Mouse (Mus musculus) hindbrain, embryonic 14.5 days (tissue): ENCODE results near the gene Ppef2. TPM values are rescaled to one million over a fixed set of nuclear protein-coding genes. Genes with fewer than 3 reads are reported as not detected.

Experiments used
- polyA plus RNA-seq: library from polyadenylated mRNA; unstranded; fragments of >200 nt; fragmentation: Nextera tagmentation; extraction: Ambion mirVana; gene quantifications from 2 replicates; pipeline ENCODE4 v1.2.1, GENCODE M21; 2014

Ppef2 gene
- polyA plus RNA-seq, 1 experiment from 2014 or later: 0.84 TPM

Other genes starting within 250 kb of the Ppef2 start
- 13.5 and 18.9 TPM in 2 replicates for gene Cdkl2, start 212.4 kb downstream of the Ppef2 start, polyA plus RNA-seq
- gene G3bp2, start 172.6 kb downstream of the Ppef2 start, polyA plus RNA-seq: 377 and 384 TPM in 2 replicates
- 27.4 and 30.9 TPM in 2 replicates for gene Uso1, start 118.3 kb downstream of the Ppef2 start, polyA plus RNA-seq
- gene U90926, start 40.9 kb downstream of the Ppef2 start, polyA plus RNA-seq: not detected in 2 replicates
- gene Naaa, start 21.9 kb upstream of the Ppef2 start, polyA plus RNA-seq: 22.1 and 25.1 TPM in 2 replicates
- 28.5 and 29.3 TPM in 2 replicates for gene Sdad1, start 54.2 kb upstream of the Ppef2 start, polyA plus RNA-seq
- gene Cxcl9, start 71.8 kb upstream of the Ppef2 start, polyA plus RNA-seq: not detected in 2 replicates
- gene Art3, start 75.5 kb upstream of the Ppef2 start, polyA plus RNA-seq: 6.0 and 9.3 TPM in 2 replicates
- 0.24 TPM in 1 of 2 replicates, not detected in the other for gene Cxcl10, start 92.6 kb upstream of the Ppef2 start, polyA plus RNA-seq
- gene Nup54, start 178.9 kb upstream of the Ppef2 start, polyA plus RNA-seq: 51.5 and 59.4 TPM in 2 replicates